Mouse (Mus musculus) stomach, postnatal 0 days (tissue): ENCODE results near the gene Hagh. TPM values are rescaled to one million over a fixed set of nuclear protein-coding genes. Genes with fewer than 3 reads are reported as not detected.

Experiments used
- ATAC-seq: fragments of 200-750 bp; cut with Nextera tagmentation; 2 replicates; pipeline ENCODE4 v1.8.0; 2017; ENCODE audit not compliant: low FRiP score, low TSS enrichment
- DNase-seq: peaks from one replicate; pipeline ENCODE4 v3.0.0-alpha.2; 2016; ENCODE audit warnings: low spot score
- H3K27ac ChIP-seq: fragments of 300-500 bp; sonication (generic); replicated peaks from 2 replicates; pipeline ENCODE4 v1.5.1; 2014; ENCODE audit warnings: mild to moderate bottlenecking, control low read depth
- H3K27me3 ChIP-seq: fragments of 300-500 bp; sonication (generic); 2 replicates; pipeline ENCODE4 v1.6.1; 2014; ENCODE audit warnings: low read length; ENCODE audit not compliant: control insufficient read depth, insufficient read depth
- H3K36me3 ChIP-seq: fragments of 300-500 bp; sonication (generic); 2 replicates; pipeline ENCODE4 v1.6.1; 2014; ENCODE audit warnings: low read length, mixed read lengths; ENCODE audit not compliant: control insufficient read depth, insufficient read depth
- H3K4me1 ChIP-seq: fragments of 300-500 bp; sonication (generic); replicated peaks from 2 replicates; pipeline ENCODE4 v1.6.1; 2014; ENCODE audit warnings: antibody characterized with exemption; ENCODE audit not compliant: control insufficient read depth, insufficient read depth
- H3K4me2 ChIP-seq: fragments of 300-500 bp; sonication (generic); replicated peaks from 2 replicates; pipeline ENCODE4 v1.6.1; 2014; ENCODE audit warnings: low read depth, mild to moderate bottlenecking, control low read depth, moderate library complexity
- H3K4me3 ChIP-seq: fragments of 300-500 bp; sonication (generic); 2 replicates; pipeline ENCODE4 v1.5.1; 2014; ENCODE audit warnings: low read depth, low read length, control low read depth
- H3K9ac ChIP-seq: fragments of 300-500 bp; sonication (generic); 2 replicates; pipeline ENCODE4 v1.6.1; 2014; ENCODE audit warnings: mild to moderate bottlenecking, low read length, control low read depth, mixed read lengths
- H3K9me3 ChIP-seq: fragments of 300-500 bp; sonication (generic); 2 replicates; pipeline ENCODE4 v1.6.1; 2016; ENCODE audit warnings: low read length; ENCODE audit not compliant: control insufficient read depth
- CTCF ChIP-seq: IDR thresholded peaks from 2 replicates; pipeline ENCODE4 v1.5.1; 2016; ENCODE audit warnings: antibody characterized with exemption, low read depth, mild to moderate bottlenecking, moderate library complexity
- EP300 ChIP-seq: optimal IDR thresholded peaks from 2 replicates; pipeline ENCODE3; 2016; ENCODE audit warnings: antibody characterized with exemption
- WGBS: fragments of 180-500 bp; shearing (Covaris S2); extraction: QIAGEN DNeasy Blood & Tissue Kit; methylation state at CpG from one replicate; pipeline ENCODE4 v1.1.7; 2014; 5-methylcytosine and 5-hydroxymethylcytosine counted together
- polyA plus RNA-seq: library from polyadenylated mRNA; unstranded; fragments of >200 nt; fragmentation: Nextera tagmentation; extraction: Ambion mirVana; gene quantifications from 2 replicates; pipeline ENCODE4 v1.2.1, GENCODE M21; 2015

Gene Hagh
- polyA plus RNA-seq, 1 experiment from 2014 or later: 51.3 TPM

DNA sequence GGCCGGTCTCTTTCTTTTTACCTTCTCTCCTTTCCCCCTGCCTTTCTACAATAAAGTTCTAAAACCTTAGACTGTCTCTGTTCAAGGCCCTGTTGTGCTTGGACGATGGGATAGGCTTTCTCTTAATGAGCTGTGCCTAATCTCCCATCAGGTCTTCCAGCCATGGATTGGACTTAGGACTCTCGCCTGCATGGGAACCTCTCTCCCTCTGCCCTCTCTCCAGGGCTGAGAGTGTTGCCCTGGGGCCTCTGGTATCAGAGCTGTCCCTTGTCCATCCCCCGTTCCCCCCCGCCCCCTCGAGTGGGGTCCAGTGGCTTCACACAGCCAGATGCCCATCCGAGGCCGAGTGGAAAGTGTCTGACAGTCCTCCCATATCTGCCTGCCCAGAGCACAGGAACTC, 35.0 kb downstream of the Hagh start:
- DNase-seq (no peak), ATAC-seq (no peak)
- Histone ChIP-seq H3K9me3 (no peaks in the 10 kb centered on the region), H3K4me2 (no peak overlapping the region), H3K4me1 (no peaks in the 10 kb centered on the region), H3K9ac (no peak overlapping the region), H3K4me3 (no peak overlapping the region), H3K27ac (no peak overlapping the region), H3K36me3 (no peaks in the 10 kb centered on the region), H3K27me3 (no peaks in the 10 kb centered on the region)
- 86% methylated on average over 8 of the region's 8 CpGs for WGBS
- no peak for TF ChIP-seq CTCF
- TF ChIP-seq EP300: no peak

DNA sequence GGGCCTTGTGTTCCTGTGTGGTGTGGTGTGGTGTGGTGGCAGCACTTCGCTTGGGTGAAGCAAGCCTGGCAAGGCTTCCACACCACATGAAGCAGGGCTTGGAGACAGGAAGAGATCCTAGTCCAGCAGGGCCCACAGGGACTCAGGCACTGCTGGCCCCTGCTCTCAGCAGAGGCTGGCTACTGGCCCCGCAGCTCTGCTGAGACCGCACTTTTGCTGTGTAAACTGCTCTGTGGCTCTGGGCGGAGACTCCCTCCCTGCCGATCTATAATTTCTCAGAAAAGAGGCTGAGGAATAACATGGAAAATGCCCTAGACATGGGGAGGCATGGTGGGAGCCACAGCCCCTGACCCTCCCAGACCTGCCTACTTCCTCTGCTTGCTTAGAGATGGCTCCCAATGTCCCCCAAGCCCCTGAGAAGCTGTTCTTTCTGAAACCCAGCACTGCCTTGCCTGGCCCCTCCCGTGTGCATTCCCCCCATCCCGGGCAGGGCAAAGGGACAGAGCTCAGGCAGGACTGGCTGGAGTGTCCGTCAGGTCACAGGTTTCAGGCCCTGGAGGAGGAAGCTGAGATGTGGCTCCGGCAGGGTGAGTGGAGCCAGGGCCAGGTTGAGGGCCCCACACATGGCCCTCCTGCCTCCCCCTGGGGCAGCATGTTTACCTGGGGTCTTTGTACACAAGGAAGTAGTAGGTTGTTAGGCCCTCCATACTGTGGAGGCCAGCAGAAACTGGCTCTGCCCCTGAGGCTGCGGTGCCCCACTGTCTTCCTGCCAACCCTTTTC, 37.6 kb downstream of the Hagh start:
- peak overlapping the region; percentile 76 for H3K27ac ChIP-seq
- no peaks in the 10 kb centered on the region for H3K9me3 ChIP-seq
- H3K4me3 ChIP-seq: no peak overlapping the region
- peak overlapping the region; percentile 27; the same call in 1 of the 2 replicates for H3K4me2 ChIP-seq
- WGBS: 30% methylated on average over 10 of the region's 10 CpGs
- no peaks in the 10 kb centered on the region for H3K4me1 ChIP-seq
- H3K9ac ChIP-seq: peak overlapping the region; percentile 53
- DNase-seq (peak; percentile 46), ATAC-seq (peak; percentile 33)
- H3K36me3 ChIP-seq: no peaks in the 10 kb centered on the region
- no peaks in the 10 kb centered on the region for H3K27me3 ChIP-seq
- no peak for TF ChIP-seq EP300
- no peak for TF ChIP-seq CTCF

DNA sequence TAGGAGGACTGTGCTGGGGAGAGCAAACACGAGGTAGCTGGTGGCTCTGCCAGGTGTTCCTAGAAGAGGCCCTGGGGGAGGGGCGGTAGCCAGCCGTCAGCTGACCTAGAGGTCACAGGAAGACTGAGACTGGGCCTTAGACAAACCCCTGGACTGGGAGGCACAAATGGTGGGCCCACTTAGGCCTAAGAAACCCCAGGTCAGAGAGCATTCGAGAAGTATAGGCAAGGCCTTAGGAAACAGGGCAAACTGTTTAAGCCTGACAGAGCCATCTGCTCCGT, 38.1 kb downstream of the Hagh start:
- Histone ChIP-seq H3K27ac (peak overlapping the region; percentile 76), H3K36me3 (peaks cover 4% of the 10 kb centered on the region; the same call in 1 of the 2 replicates), H3K4me3 (0 out of 2 replicates have a peak overlapping the region, but pooled peaks have one; percentile 2), H3K27me3 (no peaks in the 10 kb centered on the region), H3K4me1 (no peaks in the 10 kb centered on the region), H3K4me2 (peak overlapping the region; percentile 27; the same call in 1 of the 2 replicates), H3K9ac (peak overlapping the region; percentile 53), H3K9me3 (no peaks in the 10 kb centered on the region)
- peak; percentile 80 for DNase-seq
- ATAC-seq: peak; percentile 74
- TF ChIP-seq EP300 (no peak), CTCF (no peak)
- 14% methylated on average over 5 of the region's 5 CpGs for WGBS

DNA sequence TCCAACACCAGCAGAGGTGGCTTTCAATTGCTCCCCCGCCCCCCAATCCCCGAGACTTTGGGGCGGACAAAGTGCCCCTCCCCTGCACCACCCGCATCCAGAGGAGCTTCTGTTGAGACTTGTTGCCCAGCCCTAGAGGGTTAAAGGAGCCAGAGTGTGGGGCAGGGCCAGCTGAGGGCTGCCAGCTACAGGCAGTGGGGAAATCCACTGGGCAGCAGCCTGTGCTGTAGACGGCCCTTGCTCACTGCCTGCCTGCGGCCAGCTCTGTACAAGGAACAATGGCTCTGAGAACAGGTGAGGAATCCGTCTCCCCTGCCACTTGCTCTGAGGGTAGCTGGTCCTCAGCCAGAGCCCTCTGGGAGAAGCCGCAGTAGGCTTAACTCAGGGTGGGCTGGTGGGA, 38.6 kb downstream of the Hagh start:
- peak overlapping the region; percentile 2; the same call in 1 of the 2 replicates for H3K4me3 ChIP-seq
- TF ChIP-seq EP300: no peak
- TF ChIP-seq CTCF: no peak
- DNase-seq: peak; percentile 48
- peak overlapping the region; percentile 76 for H3K27ac ChIP-seq
- peak overlapping the region; percentile 27; the same call in 1 of the 2 replicates for H3K4me2 ChIP-seq
- peaks cover 4% of the 10 kb centered on the region for H3K36me3 ChIP-seq
- no peaks in the 10 kb centered on the region for H3K27me3 ChIP-seq
- no peaks in the 10 kb centered on the region for H3K9me3 ChIP-seq
- WGBS: 48% methylated on average over 8 of the region's 8 CpGs
- H3K4me1 ChIP-seq: no peaks in the 10 kb centered on the region
- peak; percentile 57 for ATAC-seq
- peak overlapping the region; percentile 53 for H3K9ac ChIP-seq

DNA sequence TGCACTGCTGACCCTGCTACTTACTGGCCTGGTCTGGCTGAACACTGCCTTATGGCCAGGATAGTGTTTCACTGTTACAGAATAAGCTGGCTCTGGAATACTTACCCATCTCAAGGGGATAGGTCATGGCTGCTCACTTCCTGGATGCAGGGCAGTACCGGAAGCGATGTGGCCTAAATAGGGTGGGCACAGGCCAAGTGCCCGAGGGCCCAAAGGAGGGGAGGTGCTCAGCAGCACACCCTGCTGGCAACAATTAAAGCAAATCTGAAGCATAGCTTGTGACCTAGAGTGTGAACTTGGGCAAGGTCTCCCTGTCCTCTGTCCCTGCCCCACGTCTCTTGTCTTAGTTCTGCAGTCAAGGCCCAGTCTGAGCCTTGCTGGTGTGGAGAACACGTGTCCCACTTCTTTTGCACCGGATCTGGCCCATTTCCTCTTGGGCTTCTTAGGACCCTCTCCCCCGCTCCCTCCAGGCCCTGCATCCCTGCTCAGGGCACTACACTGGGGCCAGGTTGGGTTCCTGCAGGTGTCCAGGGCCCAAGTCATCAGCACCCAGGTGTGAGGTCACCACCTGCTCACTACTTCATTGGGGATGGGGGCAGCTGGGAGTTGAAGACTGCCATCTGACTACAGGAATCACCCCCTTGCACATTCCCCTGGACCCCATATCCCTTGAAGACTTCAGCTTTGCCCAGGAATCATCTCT, 41.9 kb downstream of the Hagh start:
- no peak for TF ChIP-seq EP300
- peak; percentile 75 for TF ChIP-seq CTCF
- Histone ChIP-seq H3K9me3 (no peaks in the 10 kb centered on the region), H3K4me3 (no peak overlapping the region), H3K27me3 (no peaks in the 10 kb centered on the region), H3K27ac (no peak overlapping the region), H3K4me1 (peaks cover 3% of the 10 kb centered on the region), H3K9ac (no peak overlapping the region), H3K4me2 (no peak overlapping the region), H3K36me3 (peaks cover 6% of the 10 kb centered on the region)
- DNase-seq (peak; percentile 50), ATAC-seq (no peak)
- WGBS: 43% methylated on average over 7 of the region's 7 CpGs

DNA sequence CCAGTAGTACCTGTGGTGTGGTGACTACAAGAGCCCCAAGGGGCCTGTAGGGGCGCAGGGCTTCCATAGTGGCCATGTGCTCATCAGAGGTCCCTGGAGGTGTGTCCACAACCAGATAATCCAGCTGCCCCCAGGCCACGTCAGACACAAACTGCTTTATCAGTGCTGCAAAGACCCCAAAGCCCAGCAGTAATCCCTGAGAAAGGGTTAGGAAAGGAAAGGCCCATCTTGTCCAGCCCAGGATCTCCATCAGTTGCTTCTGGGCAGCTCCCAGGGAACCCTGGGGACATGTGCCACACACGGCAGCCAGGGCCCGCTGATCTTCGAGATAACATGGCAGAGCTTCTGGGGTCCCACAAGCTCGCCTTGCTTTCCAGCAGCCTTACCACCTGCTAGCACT, 44.4 kb downstream of the Hagh start:
- Histone ChIP-seq H3K4me1 (peaks cover 3% of the 10 kb centered on the region), H3K9ac (no peak overlapping the region), H3K4me2 (no peak overlapping the region), H3K27ac (no peak overlapping the region), H3K36me3 (peaks cover 6% of the 10 kb centered on the region), H3K27me3 (no peaks in the 10 kb centered on the region), H3K4me3 (no peak overlapping the region), H3K9me3 (no peaks in the 10 kb centered on the region)
- 84% methylated on average over 6 of the region's 6 CpGs for WGBS
- ATAC-seq (no peak), DNase-seq (no peak)
- TF ChIP-seq CTCF (no peak), EP300 (no peak)
